Mouse (Mus musculus): ENCODE data around the gene Anks1. TPM values are rescaled to one million over a fixed set of nuclear protein-coding genes. Genes with fewer than 3 reads are reported as not detected.

Anks1 gene
- total RNA-seq (2012; rRNA removed): 20.9 and 24.7 TPM in 2 replicates

DNA sequence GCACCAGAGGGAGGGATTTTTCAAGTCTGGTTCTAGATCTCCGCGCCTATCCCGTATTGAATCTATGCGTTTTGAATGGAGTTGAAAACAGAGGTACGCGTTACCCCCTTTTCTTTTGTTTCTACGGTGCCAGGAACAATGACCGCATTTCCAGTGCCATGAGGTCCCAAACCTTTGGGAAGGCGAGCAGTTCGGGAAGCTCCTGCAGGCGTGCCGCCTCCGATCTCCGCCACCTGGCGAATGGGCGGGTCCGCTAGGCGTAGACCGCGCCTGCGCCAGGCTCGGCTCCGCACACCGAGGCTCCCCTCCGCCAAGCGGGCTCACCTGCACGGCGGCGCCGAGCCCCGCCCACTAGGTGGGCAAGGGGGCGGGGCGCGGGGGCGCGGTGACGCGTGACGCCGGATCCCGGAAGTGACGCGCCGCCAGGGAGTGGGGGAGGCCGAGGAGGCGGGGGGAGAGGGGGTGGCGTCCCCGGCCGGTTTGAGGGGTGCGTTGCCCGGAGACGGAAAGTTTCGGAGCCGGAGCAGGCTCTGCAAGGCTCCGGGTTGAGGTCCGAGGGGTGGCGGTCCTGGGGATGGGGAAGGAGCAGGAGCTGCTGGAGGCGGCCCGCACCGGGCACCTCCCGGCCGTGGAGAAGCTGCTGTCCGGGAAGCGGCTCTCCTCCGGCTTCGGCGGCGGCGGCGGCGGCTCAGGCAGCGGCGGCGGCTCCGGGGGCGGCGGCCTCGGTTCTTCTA is at the start of gene Anks1:
TSS of gene Anks1 (plus strand) at position 419 of the 734 bp plus-strand sequence.
- in situ Hi-C loops (cut with MboI; ENCODE audit: low sequenced_read_pairs in 2 of 2, unreplicated experiment in 2 of 2): no loop called here
- DNase-seq (ENCODE audit: low read depth, low spot score): peak; percentile 73
- Histone ChIP-seq H3K4me1 (ENCODE audit: control insufficient read depth in 2 of 2, insufficient read depth in 2 of 2, low read length in 2 of 2, poor library complexity in 1 of 2) (no peaks in the 10 kb centered on the region; a peak in 1 of 4 replicates), H3K36me3 (ENCODE audit: control insufficient read depth, insufficient read depth, low read length, poor library complexity, severe bottlenecking) (no peaks in the 10 kb centered on the region; the same call in 1 of the 2 replicates), H3K27ac (ENCODE audit: insufficient read depth, low read depth, low read length, poor library complexity, severe bottlenecking) (no peak within 1 kb of the TSS; the same call in 1 of the 2 replicates), H3K9ac (ENCODE audit: insufficient read depth, low read depth, low read length, poor library complexity, severe bottlenecking) (peak within 1 kb of the TSS; percentile 82), H3K9me3 (ENCODE audit: control insufficient read depth, insufficient read depth, low read depth, low read length) (no peaks in the 10 kb centered on the region), H3K4me3 (ENCODE audit: insufficient read depth in 1 of 2, low read depth in 1 of 2, low read length in 2 of 2, poor library complexity in 1 of 2, severe bottlenecking in 1 of 2) (peak within 1 kb of the TSS; percentile 76 to 89)
- TF ChIP-seq HCFC1 (IDR thresholded peaks at IDR 0.05; ENCODE audit: borderline replicate concordance, insufficient read depth, low read length) (peak; percentile 49; the same call in 1 of the 2 replicates), ZNF384 (IDR thresholded peaks at IDR 0.05; ENCODE audit: low read depth, low read length) (no peak)

DNA sequence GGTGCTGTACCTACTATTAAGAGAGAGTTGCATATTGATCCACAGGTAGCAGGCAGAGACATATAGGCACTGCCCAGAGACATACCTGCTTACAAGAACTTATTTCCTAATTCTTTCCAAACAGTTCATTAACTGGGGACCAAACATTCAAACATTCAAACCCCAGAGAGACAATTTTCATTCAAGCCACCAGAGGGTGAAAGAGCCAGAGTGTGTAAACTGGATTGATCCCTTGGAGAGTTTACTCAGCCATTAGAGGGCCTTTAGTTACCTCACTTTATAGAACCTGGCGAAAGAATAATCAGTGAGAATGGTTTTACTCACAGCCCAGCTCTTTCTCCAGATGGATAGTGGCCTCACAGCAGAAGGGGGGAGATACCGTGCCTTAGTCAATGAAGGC is 43.6 kb upstream of the Anks1 start:
- in situ Hi-C loops (cut with MboI; ENCODE audit: low sequenced_read_pairs in 2 of 2, unreplicated experiment in 2 of 2): no loop called here
- no peak for DNase-seq (ENCODE audit: low read depth, low spot score)
- TF ChIP-seq ZNF384 (IDR thresholded peaks at IDR 0.05; ENCODE audit: low read depth, low read length) (no peak), ZC3H11A (IDR thresholded peaks at IDR 0.05; ENCODE audit: borderline replicate concordance, low read depth, low read length) (no peak), CHD2 (IDR thresholded peaks at IDR 0.05; ENCODE audit: low read depth, low read length) (no peak), MAFK (IDR thresholded peaks at IDR 0.05; ENCODE audit: insufficient read depth, low read depth, low read length) (no peak), HCFC1 (IDR thresholded peaks at IDR 0.05; ENCODE audit: borderline replicate concordance, insufficient read depth, low read length) (no peak)
- peaks cover 0 to 3% of the 10 kb centered on the region in 2 experiments; a peak in 1 of 4 replicates for H3K4me1 ChIP-seq (ENCODE audit: control insufficient read depth in 2 of 2, insufficient read depth in 2 of 2, low read length in 2 of 2, poor library complexity in 1 of 2)
- no peaks in the 10 kb centered on the region for H3K9me3 ChIP-seq (ENCODE audit: control insufficient read depth, insufficient read depth, low read depth, low read length)
- no peak overlapping the region for H3K9ac ChIP-seq (ENCODE audit: insufficient read depth, low read depth, low read length, poor library complexity, severe bottlenecking)
- 0 out of 2 replicates have a peak, but pooled peaks cover 2% of the 10 kb centered on the region for H3K36me3 ChIP-seq (ENCODE audit: control insufficient read depth, insufficient read depth, low read length, poor library complexity, severe bottlenecking)
- no peak overlapping the region for H3K27ac ChIP-seq (ENCODE audit: insufficient read depth, low read depth, low read length, poor library complexity, severe bottlenecking)
- no peak overlapping the region for H3K4me3 ChIP-seq (ENCODE audit: insufficient read depth in 1 of 2, low read depth in 1 of 2, low read length in 2 of 2, poor library complexity in 1 of 2, severe bottlenecking in 1 of 2)

DNA sequence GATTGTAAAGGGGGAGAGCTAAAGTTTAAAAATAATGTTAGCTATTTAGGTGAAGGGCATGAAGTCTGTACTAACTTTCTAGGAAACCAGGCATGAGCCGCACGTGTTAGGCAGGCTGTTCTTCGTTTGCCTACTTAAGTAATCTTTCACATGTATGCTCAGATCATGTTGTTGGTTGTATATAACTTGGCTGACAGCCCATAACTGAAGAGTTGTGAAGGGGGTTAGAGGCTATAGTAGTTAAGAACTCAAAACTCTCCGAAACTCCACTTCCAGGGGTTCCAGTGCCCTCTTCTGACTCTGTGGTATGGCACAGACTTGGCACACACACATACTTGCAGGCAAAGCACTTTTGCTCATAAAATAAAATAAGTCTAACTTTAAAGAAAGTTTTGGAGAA is 42.4 kb upstream of the Anks1 start:
- no peaks in the 10 kb centered on the region for H3K9me3 ChIP-seq (ENCODE audit: control insufficient read depth, insufficient read depth, low read depth, low read length)
- no peak overlapping the region for H3K27ac ChIP-seq (ENCODE audit: insufficient read depth, low read depth, low read length, poor library complexity, severe bottlenecking)
- no peak overlapping the region for H3K4me3 ChIP-seq (ENCODE audit: insufficient read depth in 1 of 2, low read depth in 1 of 2, low read length in 2 of 2, poor library complexity in 1 of 2, severe bottlenecking in 1 of 2)
- TF ChIP-seq HCFC1 (IDR thresholded peaks at IDR 0.05; ENCODE audit: borderline replicate concordance, insufficient read depth, low read length) (no peak), ZNF384 (IDR thresholded peaks at IDR 0.05; ENCODE audit: low read depth, low read length) (no peak), ZC3H11A (IDR thresholded peaks at IDR 0.05; ENCODE audit: borderline replicate concordance, low read depth, low read length) (no peak), MAFK (IDR thresholded peaks at IDR 0.05; ENCODE audit: insufficient read depth, low read depth, low read length) (no peak), CHD2 (IDR thresholded peaks at IDR 0.05; ENCODE audit: low read depth, low read length) (no peak)
- H3K4me1 ChIP-seq (ENCODE audit: control insufficient read depth in 2 of 2, insufficient read depth in 2 of 2, low read length in 2 of 2, poor library complexity in 1 of 2): peaks cover 0 to 1% of the 10 kb centered on the region in 2 experiments; a peak in 1 of 4 replicates
- 0 out of 2 replicates have a peak, but pooled peaks cover 2% of the 10 kb centered on the region for H3K36me3 ChIP-seq (ENCODE audit: control insufficient read depth, insufficient read depth, low read length, poor library complexity, severe bottlenecking)
- in situ Hi-C loops (cut with MboI; ENCODE audit: low sequenced_read_pairs in 2 of 2, unreplicated experiment in 2 of 2): no loop called here
- H3K9ac ChIP-seq (ENCODE audit: insufficient read depth, low read depth, low read length, poor library complexity, severe bottlenecking): no peak overlapping the region
- DNase-seq (ENCODE audit: low read depth, low spot score): no peak

DNA sequence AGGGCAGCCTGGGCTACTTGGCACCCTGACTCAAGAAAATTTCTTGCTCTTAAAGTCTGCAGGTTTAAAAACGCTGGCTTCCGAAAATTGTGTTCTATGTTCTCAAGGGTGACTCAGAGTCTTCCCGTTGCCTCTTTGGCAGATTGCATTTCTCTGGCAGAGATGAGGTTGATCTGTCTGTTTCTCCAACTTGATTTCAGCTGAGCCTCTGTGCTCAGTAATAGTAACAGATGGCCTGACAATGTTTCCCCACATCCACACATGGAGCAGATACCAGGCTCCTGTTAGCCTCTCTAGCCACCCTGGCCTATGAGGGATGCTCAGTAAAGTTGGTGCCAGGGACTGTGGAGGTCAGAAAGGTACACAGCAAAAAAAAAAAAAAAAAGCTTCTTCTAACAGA is 37.3 kb upstream of the Anks1 start:
- Histone ChIP-seq H3K9me3 (ENCODE audit: control insufficient read depth, insufficient read depth, low read depth, low read length) (no peaks in the 10 kb centered on the region), H3K27ac (ENCODE audit: insufficient read depth, low read depth, low read length, poor library complexity, severe bottlenecking) (no peak overlapping the region), H3K4me1 (ENCODE audit: control insufficient read depth in 2 of 2, insufficient read depth in 2 of 2, low read length in 2 of 2, poor library complexity in 1 of 2) (peaks cover 0 to 2% of the 10 kb centered on the region in 2 experiments; a peak in 1 of 4 replicates), H3K9ac (ENCODE audit: insufficient read depth, low read depth, low read length, poor library complexity, severe bottlenecking) (no peak overlapping the region), H3K36me3 (ENCODE audit: control insufficient read depth, insufficient read depth, low read length, poor library complexity, severe bottlenecking) (peaks cover 2% of the 10 kb centered on the region; the same call in 1 of the 2 replicates), H3K4me3 (ENCODE audit: insufficient read depth in 1 of 2, low read depth in 1 of 2, low read length in 2 of 2, poor library complexity in 1 of 2, severe bottlenecking in 1 of 2) (no peak overlapping the region)
- no peak for DNase-seq (ENCODE audit: low read depth, low spot score)
- no peak for TF ChIP-seq CHD2 (IDR thresholded peaks at IDR 0.05; ENCODE audit: low read depth, low read length)
- TF ChIP-seq ZC3H11A (IDR thresholded peaks at IDR 0.05; ENCODE audit: borderline replicate concordance, low read depth, low read length): no peak
- no peak for TF ChIP-seq ZNF384 (IDR thresholded peaks at IDR 0.05; ENCODE audit: low read depth, low read length)
- no peak for TF ChIP-seq MAFK (IDR thresholded peaks at IDR 0.05; ENCODE audit: insufficient read depth, low read depth, low read length)
- TF ChIP-seq HCFC1 (IDR thresholded peaks at IDR 0.05; ENCODE audit: borderline replicate concordance, insufficient read depth, low read length): no peak
- in situ Hi-C loops (cut with MboI; ENCODE audit: low sequenced_read_pairs in 2 of 2, unreplicated experiment in 2 of 2): no loop called here
